Mouse (Mus musculus): ENCODE data around the gene Gm48551.

Gm48551 gene

DNA sequence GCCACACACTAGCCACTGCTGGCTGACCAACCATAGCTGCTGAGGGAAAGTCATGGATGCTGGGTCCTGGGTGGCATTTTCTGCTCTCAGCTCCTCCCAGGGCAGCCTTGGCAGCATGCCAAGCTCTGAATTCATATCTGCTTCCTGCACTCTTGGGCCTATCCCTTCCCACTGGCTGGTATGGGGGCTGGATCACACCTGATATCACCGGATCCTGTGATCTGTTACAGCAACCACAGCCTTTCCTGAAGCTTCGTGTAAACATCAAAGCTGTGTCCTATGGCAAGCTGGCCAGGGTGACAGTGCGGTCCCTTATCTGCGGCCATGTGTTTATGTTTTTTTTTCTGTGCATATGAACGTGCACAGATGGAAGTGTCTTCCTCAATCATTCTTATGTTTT, 2.2 kb upstream of the Gm48551 start:
- no peak for DNase-seq (ENCODE audit: low read depth, low spot score)

DNA sequence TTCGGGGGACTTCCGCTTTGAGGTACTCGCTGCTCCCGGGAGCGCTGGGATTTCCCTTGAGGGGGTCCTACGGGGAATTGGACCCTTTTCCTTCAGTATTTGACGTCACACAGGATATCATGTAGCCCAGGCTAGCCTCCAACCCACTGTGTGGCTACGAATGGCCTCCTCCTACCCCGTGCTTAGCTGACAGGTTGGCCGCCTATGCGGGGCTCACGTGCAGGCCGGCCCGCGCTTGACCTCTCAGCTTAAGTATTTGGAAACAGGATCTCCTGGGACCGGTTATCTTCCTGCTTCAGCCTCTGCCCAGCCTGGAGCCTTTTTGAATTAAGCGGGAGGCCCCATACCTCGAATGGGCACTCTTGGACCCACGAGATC, 328 bp downstream of the Gm48551 start:
- DNase-seq (ENCODE audit: low read depth, low spot score): no peak

DNA sequence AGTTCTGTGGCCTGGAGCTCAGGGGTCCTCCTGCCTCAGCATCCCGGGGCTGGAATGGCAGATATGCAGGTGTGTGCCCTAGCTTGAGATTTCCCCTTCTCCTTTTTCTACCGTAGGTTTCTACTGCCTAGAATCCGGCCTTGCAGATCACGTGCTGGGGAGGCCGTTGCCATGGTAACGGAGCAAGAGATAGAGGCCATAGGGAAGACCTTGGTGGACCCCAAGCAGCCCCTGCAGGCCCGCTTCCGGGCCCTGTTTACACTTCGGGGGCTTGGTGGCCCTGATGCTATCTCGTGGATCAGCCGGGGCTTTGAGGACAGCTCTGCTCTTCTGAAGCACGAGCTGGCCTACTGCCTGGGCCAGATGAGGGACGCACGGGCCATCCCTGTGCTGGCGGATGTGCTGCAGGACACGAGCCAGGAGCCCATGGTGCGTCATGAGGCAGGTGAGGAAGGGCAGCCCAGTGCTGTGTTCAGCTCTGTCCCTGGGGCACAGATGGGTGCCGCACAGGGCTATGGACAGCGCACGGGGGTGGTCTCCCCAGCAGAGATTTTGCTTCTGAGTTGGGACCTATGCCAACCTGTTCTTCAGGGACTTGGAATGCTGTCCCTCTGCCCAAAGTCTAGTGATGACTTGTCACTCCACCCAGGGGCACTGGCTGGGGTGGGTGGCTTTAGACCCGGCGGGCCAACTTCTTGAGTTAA, 1.5 kb downstream of the Gm48551 start:
- DNase-seq (ENCODE audit: low read depth, low spot score): no peak

DNA sequence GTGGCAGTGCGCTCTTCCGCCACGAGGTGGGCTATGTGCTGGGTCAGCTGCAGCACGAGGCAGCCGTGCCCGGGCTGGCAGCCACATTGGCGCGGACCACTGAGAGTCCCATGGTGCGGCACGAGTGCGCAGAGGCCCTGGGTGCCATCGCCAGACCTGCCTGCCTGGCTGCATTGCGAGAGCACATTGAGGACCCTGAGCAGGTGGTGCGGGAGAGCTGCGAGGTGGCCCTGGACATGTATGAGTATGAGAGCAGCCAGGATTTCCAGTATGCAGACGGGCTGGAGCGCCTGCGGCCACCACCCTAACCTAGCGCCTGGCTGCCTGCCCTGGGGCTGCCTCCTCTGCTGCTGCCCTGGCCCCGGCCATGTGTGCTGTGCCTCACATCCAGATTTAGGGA, 3.5 kb downstream of the Gm48551 start:
- DNase-seq (ENCODE audit: low read depth, low spot score): no peak

DNA sequence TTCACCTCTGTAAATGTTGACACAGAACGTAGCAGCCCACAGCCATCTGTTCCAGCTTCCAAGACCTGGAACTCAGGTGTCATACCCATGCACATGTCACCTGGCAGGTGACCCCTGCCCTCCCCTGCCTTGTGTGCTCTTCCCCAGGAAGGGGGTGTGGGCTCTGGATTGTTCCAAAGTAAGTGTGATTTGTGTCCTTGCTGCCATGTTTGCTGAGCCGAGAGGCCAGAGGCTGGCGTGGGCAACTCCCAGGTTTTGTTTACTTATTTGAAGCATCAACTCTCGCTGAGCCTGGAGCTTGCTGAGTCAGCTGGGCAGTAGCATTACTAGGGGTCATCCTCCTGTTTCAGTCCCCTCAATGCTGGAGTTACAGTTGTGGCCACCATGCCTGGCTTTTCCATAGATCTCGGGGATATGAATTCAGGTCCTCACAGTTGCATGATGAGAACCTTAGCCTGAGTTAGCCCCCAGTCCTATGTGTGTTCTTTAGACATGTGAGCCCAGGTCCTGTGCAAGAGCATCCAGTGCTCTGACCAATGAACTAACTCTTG, 4.3 kb downstream of the Gm48551 start, which contains the start of gene Gm48552:
Gene Gm48552, plus strand, starts transcription at position 501 of the 551 bp plus-strand sequence.
- no peak for DNase-seq (ENCODE audit: low read depth, low spot score)

DNA sequence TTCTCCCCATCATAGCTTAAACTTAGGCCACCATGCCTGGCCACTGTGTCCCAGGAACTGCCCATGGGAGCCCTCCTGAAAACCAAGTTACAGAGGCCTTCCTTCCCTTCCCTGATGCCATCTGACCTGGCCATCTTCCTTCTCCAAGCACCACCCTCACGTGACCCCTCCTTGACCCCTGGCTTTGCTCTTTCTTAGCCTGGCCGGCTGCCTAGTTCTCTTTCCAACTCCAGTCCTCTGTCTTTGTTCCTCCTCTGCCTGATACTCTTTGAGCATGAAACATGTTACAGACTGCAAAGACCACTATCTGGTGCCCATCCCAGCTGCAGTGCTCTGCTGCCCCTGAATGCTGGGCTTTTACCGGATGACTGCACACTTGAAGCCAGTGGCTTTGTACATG, 5.1 kb downstream of the Gm48551 start:
- DNase-seq (ENCODE audit: low read depth, low spot score): no peak

DNA sequence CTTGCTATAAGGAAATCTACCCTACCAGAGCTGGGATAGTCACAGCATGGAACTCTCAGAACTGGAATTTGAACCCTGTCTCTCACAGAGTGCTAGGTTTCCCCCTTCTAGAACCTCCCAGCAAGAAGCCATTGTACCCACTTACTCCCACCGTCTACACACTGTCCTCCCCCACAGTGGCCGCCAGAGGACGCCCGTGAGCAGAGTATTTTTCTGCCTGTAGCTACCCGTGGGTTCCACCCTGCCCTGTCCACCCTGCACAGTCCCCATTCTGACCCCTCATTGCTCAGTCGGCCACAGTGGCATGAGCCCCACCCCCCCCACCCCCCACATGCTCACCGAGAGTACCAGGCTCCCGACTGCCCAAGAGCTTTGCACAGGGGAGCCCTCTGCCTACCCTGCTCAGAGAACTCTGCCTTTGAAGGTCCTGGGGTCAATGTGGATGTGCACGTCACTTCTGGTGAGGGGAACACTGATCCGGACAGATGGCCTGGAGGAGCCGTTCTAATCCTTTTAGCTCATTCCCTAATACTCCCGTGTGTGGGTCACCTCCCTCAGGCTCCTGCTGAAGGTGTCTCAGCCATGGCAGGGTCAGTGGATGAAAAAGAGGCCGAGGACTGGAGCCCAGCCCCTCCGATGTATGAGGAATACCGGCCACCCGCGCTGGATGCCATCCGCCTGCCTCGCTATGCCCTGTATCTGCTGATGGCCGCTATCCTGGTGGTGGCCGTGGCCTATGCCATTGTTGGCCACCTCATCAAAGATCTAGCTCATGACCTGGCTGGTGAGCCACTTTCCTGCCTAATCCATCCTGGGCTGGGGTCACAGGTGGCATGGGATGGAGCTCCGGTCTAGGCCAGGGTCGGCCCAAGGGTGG, 5.8 kb downstream of the Gm48551 start:
- no peak for DNase-seq (ENCODE audit: low read depth, low spot score)

DNA sequence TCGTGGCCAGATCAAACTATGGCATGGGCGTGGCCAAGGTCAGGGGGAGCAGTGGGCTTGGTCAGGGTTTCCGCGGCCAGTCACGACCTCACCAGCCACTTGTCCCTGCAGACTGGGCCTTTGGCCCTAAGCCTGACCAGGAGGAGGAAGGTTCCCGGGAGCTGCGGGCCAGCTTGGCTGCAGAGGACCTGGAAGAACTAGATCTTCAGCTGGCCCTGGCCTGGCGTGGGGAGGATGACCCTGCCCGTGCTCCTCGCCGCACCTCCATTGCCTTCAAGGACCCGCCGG, 6.4 kb downstream of the Gm48551 start:
- no peak for DNase-seq (ENCODE audit: low read depth, low spot score)

DNA sequence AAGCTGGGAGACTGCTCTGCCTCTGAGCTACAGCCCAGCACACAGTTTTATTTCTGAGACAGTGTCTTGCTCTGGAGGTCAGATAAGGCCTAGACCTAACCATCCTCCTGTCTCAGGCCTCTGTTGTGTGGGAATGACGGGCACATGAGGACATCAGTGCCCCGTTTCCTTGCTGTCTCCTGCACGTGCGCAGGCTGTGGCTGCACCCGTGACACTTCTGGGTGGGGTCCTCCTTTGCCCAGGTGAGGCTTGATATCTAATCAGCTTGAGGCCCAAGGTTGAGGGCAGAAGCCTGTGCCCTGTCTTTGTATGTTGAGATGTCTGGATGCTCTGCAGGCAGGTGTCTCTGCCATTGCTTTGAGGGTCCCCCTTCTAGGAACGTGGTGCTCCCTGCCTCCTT, 8.0 kb downstream of the Gm48551 start:
- no peak for DNase-seq (ENCODE audit: low read depth, low spot score)

DNA sequence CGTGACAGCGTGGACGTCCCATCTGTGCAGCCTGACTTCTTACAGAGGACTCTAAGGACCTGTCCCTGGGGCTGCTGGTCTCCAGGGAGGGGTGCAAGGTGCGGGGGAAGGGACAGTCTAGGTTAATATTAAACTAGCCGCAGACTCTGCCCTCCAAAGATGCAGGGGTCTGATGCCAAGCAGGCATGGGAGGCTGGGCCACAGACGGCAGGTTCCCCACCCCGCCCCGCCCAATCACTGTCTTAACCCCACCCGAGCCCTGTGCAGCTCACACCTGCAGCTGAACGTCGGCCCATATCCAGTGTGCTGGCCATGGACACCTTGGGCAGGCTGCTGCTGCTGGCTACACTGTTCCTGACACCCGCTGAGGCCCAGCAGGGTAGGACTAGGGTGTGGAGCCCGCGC, 8.5 kb downstream of the Gm48551 start, which contains the start of gene Smim24:
Gene Smim24, plus strand, starts transcription at position 271 of the 405 bp plus-strand sequence.
- DNase-seq (ENCODE audit: low read depth, low spot score): no peak

DNA sequence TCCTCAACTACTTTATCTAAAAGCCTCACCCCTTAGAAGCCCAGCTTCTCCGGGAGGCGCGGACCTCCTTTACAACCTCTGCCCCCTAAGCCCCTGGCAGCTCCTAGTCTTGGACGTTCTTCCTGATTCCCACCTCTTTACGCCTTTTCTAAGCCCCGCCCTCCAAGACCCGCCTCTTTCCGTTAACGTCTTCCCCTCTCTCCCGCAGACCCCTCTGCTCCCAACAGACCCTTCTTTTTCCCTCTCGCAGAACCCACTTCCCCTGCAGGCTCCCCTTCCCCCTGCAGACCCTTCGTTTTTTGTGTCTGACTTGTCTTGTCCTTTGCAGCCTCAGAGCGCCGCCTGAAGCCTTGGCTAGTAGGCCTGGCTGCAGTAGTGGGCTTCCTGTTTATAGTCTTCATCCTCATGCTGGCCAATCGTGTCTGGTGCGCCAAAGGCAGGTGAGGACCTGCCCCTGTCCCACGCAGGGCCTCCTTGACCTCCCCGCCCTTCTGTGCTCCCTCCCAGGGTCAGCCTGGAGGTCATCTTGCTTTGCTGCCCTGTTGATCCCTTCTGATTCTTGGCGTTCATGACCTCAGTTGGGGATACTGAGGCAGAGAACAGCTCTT, 9.3 kb downstream of the Gm48551 start:
- DNase-seq (ENCODE audit: low read depth, low spot score): no peak

DNA sequence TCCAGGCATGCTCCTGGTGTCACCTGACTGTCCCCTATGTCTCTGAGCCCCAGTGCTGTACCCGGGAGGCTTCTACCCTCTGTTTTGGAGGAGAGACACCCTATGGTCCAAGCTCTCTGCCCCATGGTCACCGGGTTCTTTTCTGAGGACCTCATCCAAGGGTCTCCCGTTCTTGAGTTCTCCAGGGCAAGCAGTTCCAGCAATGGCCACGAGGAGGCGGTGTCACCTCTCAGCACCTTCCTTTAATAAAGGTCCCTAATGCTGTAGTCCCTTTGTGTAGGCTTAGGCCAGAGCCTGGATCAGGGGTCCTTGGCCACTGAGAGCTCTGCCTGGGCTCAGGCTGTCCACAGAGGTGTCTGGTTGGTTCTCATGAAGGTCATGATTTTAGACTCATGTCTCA, 10.9 kb downstream of the Gm48551 start:
- DNase-seq (ENCODE audit: low read depth, low spot score): no peak

DNA sequence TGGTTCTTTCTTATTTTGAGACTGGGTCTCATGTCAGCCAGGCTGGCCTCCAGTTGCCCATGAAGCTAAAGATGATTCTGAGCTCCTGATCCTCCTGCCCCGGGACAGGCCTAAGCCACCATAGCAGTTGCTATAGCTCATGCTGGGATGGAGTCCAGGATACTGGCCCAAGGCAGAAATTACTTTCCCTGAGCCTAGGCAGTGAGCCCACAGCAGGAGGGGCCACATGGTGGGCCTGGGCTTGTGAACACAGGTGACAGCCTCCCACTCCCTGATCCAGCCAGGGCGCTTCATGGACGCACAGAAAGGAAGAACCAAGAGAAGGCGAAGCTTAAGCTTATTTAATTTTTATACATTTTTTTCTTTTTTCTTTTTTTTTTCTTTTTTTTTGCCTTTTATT, 11.6 kb downstream of the Gm48551 start:
- no peak for DNase-seq (ENCODE audit: low read depth, low spot score)

DNA sequence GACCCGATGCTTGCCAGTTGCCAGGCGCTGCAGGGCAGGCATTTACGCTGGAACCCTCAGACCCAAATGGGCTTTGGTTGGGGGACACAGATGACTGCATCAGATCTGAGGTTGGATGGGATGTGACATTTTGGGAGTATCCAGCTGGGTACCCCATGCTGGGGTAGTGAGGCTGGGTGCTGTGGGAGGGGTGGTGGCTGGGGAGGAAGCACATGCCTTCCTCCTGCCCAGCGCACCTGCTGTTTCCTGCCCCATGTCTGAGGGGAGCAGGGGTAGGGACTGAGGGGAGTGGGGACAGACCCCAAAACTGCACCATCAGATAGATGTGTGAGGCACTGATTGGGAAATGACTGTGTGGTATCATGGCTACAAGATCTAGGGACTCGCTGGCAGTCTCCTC, 12.5 kb downstream of the Gm48551 start:
- DNase-seq (ENCODE audit: low read depth, low spot score): no peak

DNA sequence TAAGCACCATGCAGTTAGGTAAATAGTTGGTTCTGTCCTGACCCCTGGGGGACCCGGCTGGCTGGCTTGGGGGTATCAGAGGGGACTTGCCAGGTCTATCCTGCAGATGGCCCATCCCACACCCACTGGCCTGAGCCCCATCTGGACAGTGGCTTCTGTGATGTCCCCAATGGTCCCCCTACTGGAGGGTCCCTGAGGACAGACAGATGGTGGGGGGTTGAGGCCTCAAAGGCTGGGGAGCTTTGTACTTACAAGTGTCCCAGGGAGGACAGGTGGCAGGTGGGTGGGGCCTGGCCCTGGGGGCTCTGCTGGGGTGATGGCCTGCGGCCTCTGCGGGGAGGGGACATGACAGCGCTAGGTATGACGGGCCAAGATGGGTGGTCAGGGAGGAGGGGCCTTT, 15.0 kb downstream of the Gm48551 start:
- DNase-seq (ENCODE audit: low read depth, low spot score): no peak

DNA sequence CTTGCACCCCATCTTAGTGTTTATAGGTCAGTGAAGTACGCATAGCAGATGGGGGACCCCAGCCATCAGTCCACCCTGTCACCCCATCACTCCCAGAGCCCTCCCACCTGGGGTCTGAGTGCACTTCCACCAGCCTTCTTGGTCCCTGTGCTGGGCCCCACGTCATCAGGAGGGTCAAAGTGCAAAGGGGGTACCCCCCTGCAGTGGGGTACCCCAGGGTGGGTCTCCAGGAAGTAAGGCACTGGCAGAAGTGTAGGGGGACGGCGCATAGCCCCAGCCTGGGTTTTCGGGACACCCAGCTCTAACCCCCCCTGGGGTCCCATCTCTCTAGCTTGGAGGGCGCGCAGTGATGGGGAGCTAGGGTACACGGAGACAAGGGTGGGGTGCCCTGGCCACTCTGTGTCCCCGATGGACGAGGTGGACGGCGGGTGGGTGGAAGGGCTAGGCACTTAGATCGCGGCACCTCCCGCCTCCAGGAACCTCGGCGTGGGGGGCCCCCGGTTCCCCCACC, 15.6 kb downstream of the Gm48551 start:
- no peak for DNase-seq (ENCODE audit: low read depth, low spot score)

DNA sequence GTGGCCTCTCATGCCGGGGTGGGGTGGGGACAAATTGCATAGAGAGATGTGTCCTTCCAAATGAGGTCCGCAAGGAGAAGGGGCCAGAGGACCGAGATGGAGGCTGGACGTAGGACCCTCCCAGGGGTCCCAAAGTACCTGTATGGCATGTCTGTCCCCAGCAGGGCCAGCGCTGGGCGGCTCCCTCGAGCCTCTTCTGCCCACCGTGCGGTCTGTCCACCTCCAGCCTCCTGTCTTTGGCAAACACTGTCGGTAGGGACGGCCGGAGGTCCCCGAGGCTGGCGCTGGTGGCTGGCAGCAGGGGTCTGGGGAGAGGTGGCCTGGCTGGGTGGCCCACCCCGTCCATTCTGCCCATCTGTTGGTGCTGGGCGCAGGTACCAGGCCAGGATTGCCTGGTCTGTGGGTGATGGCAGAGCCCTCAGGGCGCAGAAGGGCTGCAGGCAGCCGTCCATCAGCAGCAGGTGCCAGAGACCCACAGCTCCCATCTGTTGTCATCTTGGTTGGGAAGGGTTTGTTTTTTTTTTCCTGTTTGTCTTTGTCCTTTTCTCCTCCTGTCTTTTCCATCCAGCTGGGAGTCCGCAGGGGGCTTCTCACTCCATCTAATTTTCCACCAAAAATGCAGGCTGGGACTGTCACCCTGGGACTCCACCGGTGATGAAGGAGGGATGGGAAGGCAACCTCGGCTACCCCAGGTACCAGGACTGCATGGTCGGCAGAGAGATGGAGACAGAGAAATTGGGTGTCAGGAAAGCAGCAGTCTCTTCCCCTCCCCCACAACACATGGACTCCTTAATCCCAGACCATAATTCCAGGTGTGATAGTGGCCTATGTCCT, 16.3 kb downstream of the Gm48551 start:
- no peak for DNase-seq (ENCODE audit: low read depth, low spot score)

DNA sequence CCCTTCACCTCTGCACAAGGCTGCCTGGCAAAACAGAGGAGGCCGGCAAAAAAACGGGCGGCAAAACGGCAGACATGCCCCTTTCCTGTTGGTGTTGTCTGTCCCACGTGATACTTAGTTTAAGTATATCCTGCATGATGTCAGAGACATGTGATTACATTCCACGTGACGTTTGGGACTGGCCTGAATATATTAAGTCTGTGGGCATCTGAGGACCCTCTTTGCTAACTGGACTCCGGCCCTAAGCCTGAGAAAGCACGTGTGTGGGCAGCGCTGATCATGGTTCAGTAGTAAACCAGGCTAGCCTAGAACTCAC, 16.9 kb downstream of the Gm48551 start:
- DNase-seq (ENCODE audit: low read depth, low spot score): no peak

DNA sequence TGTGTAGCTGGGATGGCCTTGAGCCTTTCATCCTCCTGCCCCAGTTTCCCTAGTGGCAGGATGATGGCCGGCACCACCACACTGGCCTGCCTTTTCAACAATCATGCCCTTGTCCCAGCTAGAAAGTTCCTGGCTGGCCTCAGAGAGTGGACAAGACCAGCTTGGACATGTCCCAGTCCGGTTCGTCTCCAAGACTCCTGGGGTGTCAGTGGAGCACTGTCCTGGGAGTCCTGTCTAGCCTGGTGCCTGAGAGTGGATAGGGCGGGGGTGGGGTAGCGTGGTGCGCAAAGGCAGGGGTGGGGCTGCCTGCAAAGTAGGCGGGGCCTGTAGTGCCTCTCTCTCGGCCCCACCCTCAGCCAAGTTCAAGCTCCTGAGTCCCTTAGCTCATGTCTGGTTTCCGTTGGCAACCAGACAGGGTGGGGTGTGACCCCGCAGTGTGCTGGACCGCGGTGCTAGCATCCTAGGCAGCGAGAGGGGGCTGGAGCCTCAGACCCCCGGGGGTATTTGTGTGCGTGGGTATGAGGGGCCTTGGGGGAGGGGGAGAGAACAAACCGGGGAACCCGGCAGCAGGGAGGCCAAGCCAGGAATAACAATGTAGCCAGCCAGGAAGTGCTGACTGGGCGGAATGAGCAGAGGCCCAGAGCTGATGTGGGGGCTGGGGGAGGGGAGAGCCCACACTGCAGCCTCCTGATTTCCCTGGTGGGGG, 17.4 kb downstream of the Gm48551 start:
- DNase-seq (ENCODE audit: low read depth, low spot score): peak; percentile 73

DNA sequence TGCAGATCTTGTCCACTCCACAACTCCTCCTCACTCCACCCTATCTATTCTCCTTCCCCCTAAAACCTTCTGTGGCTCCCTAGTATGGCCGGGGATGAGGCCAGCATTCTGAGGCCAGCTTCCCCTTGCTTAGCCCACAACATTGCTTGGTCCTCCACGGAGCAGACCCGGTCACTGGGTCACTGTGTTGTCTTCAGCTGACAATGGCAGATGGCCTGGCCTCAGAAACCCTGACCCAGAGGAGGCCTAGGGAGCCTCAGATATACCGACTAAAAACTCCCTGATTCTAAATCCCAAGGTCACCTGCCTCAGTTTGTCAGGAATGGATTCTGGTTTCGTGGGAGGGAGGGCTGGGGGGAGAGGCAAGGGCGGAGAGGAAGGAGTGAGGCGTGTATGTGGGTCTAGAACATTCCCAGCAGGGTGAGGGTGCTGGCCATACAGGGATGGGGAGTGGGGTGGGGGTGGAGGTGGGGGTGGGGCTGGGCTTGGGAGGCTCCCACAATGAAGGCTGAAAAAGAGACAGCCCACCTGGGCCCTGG, 18.0 kb downstream of the Gm48551 start:
- DNase-seq (ENCODE audit: low read depth, low spot score): no peak

DNA sequence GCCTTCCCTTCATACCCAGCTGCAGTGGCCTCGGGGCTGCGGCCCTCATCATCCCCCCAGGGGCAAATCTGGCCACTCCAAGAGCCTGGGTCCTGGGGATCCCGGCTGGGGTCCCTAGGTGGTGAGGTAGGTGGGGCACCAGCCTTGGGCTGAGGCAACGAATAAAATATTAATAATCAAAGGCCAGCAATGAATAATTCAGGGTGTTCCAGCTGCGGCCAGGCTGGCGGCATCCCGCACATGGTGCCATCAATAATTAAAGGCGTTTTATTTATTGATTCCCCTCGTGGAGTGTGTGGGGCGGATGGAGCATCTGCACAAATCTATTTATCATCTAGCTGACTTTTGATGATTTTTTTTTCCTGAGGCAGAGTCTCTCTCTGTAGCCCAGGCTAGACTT, 19.2 kb downstream of the Gm48551 start:
- no peak for DNase-seq (ENCODE audit: low read depth, low spot score)
